Mouse (Mus musculus) C2C12 (cell line): ENCODE data around the gene Mrps31. TPM values are rescaled to one million over a fixed set of nuclear protein-coding genes. Genes with fewer than 3 reads are reported as not detected.

ENCODE experiments used
- H3K27me3 ChIP-seq: one replicate; pipeline ENCODE4 v1.6.1; 2011; ENCODE audit not compliant: control insufficient read depth, insufficient read depth, insufficient read length
- H3K36me3 ChIP-seq: one replicate; pipeline ENCODE4 v1.6.1; 2011; ENCODE audit not compliant: control insufficient read depth, insufficient read depth
- H3K4me3 ChIP-seq: one replicate; pipeline ENCODE4 v1.5.1; 2011; ENCODE audit warnings: mild to moderate bottlenecking, control low read depth; ENCODE audit not compliant: poor library complexity, insufficient read depth, severe bottlenecking
- H3K79me2 ChIP-seq: one replicate; pipeline ENCODE4 v1.6.1; 2011; ENCODE audit not compliant: control insufficient read depth, insufficient read depth
- H3K79me3 ChIP-seq: one replicate; pipeline ENCODE4 v1.6.1; 2011; ENCODE audit warnings: low read depth, control low read depth
- H3ac ChIP-seq: one replicate; pipeline ENCODE3; 2011; ENCODE audit warnings: low read depth; ENCODE audit not compliant: control insufficient read depth, insufficient read length
- CEBPB ChIP-seq: IDR thresholded peaks from one replicate; pipeline ENCODE4 v1.6.1; 2011; ENCODE audit warnings: low read depth, mild to moderate bottlenecking, control low read depth, moderate library complexity
- CTCF ChIP-seq: IDR thresholded peaks from one replicate; pipeline ENCODE4 v1.5.1; 2011; ENCODE audit not compliant: control insufficient read depth, insufficient read depth, insufficient read length
- FOSL1 ChIP-seq: IDR thresholded peaks from one replicate; pipeline ENCODE4 v1.8.0; 2011; ENCODE audit warnings: mild to moderate bottlenecking, low read length; ENCODE audit not compliant: poor library complexity, insufficient read depth, severe bottlenecking
- MAX ChIP-seq: IDR thresholded peaks from one replicate; pipeline ENCODE4 v1.6.1; 2011; ENCODE audit warnings: mild to moderate bottlenecking, control low read depth
- MYOD1 ChIP-seq: IDR thresholded peaks from one replicate; pipeline ENCODE4 v1.6.1; 2011; ENCODE audit warnings: low read depth; ENCODE audit not compliant: control insufficient read depth, insufficient read length
- MYOG ChIP-seq: IDR thresholded peaks from one replicate; pipeline ENCODE4 v1.6.1; 2011; ENCODE audit not compliant: control insufficient read depth, insufficient read length; ENCODE audit errors: extremely low read depth
- USF1 ChIP-seq: IDR thresholded peaks from one replicate; pipeline ENCODE4 v1.6.1; 2011; ENCODE audit warnings: low read depth, mild to moderate bottlenecking, control low read depth, moderate library complexity
- polyA plus RNA-seq: library from polyadenylated mRNA; unstranded; fragments of >200 nt; fragmentation: generic; extraction: Trizol; gene quantifications from one replicate; pipeline ENCODE4 v1.2.1, GENCODE M21; 2012; ENCODE audit warnings: missing spikeins

Mrps31 gene
- polyA plus RNA-seq, 1 experiment, result 15.8 TPM

DNA sequence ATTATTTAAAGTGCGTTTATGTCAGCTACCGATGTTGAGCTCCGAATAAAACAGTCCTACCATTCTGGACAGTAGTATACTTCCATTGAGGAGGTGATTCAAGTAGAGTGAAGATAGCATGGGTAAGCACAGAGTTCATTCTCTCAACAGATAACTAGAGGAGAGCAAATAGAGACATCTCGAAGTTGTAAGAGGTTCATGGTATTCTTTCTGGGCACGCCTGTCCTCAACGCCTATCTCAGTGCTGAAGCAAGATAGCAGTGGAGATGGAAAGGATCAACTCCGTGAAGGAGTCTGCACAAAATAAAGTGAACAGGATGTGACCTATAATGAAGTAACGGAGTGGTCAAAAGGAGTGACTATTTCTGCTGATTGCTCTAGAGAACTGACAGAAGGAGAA, 810 bp downstream of the Mrps31 start:
- Histone ChIP-seq H3K27me3 (peaks cover 6% of the 10 kb centered on the region), H3K79me3 (peaks cover 13% of the 10 kb centered on the region), H3ac (peak overlapping the region; percentile 54), H3K36me3 (peaks cover 10% of the 10 kb centered on the region), H3K79me2 (peaks cover 30% of the 10 kb centered on the region), H3K4me3 (peak overlapping the region; percentile 84)
- TF ChIP-seq MYOG, result no peak
- TF ChIP-seq MYOD1, result no peak
- no peak for TF ChIP-seq FOSL1
- no peak for TF ChIP-seq MAX
- TF ChIP-seq CTCF, result no peak
- TF ChIP-seq CEBPB, result no peak
- TF ChIP-seq USF1, result no peak

Other genes starting within 250 kb of the Mrps31 start
- gene Nek3, start 244.9 kb upstream of the Mrps31 start, polyA plus RNA-seq, result 1.4 TPM
- gene Ckap2, start 225.5 kb upstream of the Mrps31 start, polyA plus RNA-seq, result 21.3 TPM
- gene Vps36, start 218.6 kb upstream of the Mrps31 start, polyA plus RNA-seq, result 22.9 TPM
- gene Thsd1, start 184.0 kb upstream of the Mrps31 start, polyA plus RNA-seq, result 0.04 TPM
- not detected for gene Tpte, start 127.9 kb upstream of the Mrps31 start, polyA plus RNA-seq
- gene Slc25a15, start 12.8 kb upstream of the Mrps31 start, polyA plus RNA-seq, result 3.4 TPM